Mouse (Mus musculus) heart, embryonic 13.5 days (tissue): ENCODE measurements around the gene Mul1. TPM values are rescaled to one million over a fixed set of nuclear protein-coding genes. Genes with fewer than 3 reads are reported as not detected.

Source experiments
- ATAC-seq: fragments of 200-750 bp; cut with Nextera tagmentation; 2 replicates; pipeline ENCODE4 v1.8.0; 2017; ENCODE audit warnings: moderate TSS enrichment; ENCODE audit not compliant: insufficient number of reproducible peaks, low FRiP score, low TSS enrichment; ENCODE audit errors: extremely low read depth
- H3K27ac ChIP-seq: fragments of 300-500 bp; sonication (generic); replicated peaks from 2 replicates; pipeline ENCODE4 v1.5.1; 2015; ENCODE audit warnings: moderate library complexity, mild to moderate bottlenecking, inconsistent platforms
- H3K27me3 ChIP-seq: fragments of 300-500 bp; sonication (generic); replicated peaks from 2 replicates; pipeline ENCODE4 v1.6.1; 2015; ENCODE audit warnings: mild to moderate bottlenecking, inconsistent platforms
- H3K36me3 ChIP-seq: fragments of 300-500 bp; sonication (generic); 2 replicates; pipeline ENCODE4 v1.6.1; 2015; ENCODE audit warnings: mild to moderate bottlenecking, inconsistent platforms
- H3K4me1 ChIP-seq: fragments of 300-500 bp; sonication (generic); 2 replicates; pipeline ENCODE4 v1.6.1; 2015; ENCODE audit warnings: inconsistent platforms
- H3K4me2 ChIP-seq: fragments of 300-500 bp; sonication (generic); 2 replicates; pipeline ENCODE4 v1.6.1; 2015; ENCODE audit warnings: inconsistent platforms, mild to moderate bottlenecking, moderate library complexity
- H3K4me3 ChIP-seq: fragments of 300-500 bp; sonication (generic); 2 replicates; pipeline ENCODE4 v1.5.1; 2015; ENCODE audit warnings: moderate library complexity, mild to moderate bottlenecking, inconsistent platforms
- H3K9ac ChIP-seq: fragments of 300-500 bp; sonication (generic); 2 replicates; pipeline ENCODE4 v1.6.1; 2015; ENCODE audit warnings: inconsistent platforms, mild to moderate bottlenecking, moderate library complexity
- H3K9me3 ChIP-seq: fragments of 300-500 bp; sonication (generic); 2 replicates; pipeline ENCODE4 v1.6.1; 2016; ENCODE audit warnings: inconsistent platforms
- WGBS: fragments of 180-500 bp; shearing (Covaris S2); methylation state at CpG from one replicate; pipeline ENCODE4 v1.1.7; 2015; ENCODE audit warnings: mixed read lengths; 5-methylcytosine and 5-hydroxymethylcytosine counted together
- polyA plus RNA-seq: library from polyadenylated mRNA; unstranded; fragments of >200 nt; fragmentation: Nextera tagmentation; extraction: Ambion mirVana; gene quantifications from 2 replicates; pipeline ENCODE4 v1.2.1, GENCODE M21; 2015

Mul1 gene
- 21.3 and 22.8 TPM in 2 replicates for polyA plus RNA-seq

DNA sequence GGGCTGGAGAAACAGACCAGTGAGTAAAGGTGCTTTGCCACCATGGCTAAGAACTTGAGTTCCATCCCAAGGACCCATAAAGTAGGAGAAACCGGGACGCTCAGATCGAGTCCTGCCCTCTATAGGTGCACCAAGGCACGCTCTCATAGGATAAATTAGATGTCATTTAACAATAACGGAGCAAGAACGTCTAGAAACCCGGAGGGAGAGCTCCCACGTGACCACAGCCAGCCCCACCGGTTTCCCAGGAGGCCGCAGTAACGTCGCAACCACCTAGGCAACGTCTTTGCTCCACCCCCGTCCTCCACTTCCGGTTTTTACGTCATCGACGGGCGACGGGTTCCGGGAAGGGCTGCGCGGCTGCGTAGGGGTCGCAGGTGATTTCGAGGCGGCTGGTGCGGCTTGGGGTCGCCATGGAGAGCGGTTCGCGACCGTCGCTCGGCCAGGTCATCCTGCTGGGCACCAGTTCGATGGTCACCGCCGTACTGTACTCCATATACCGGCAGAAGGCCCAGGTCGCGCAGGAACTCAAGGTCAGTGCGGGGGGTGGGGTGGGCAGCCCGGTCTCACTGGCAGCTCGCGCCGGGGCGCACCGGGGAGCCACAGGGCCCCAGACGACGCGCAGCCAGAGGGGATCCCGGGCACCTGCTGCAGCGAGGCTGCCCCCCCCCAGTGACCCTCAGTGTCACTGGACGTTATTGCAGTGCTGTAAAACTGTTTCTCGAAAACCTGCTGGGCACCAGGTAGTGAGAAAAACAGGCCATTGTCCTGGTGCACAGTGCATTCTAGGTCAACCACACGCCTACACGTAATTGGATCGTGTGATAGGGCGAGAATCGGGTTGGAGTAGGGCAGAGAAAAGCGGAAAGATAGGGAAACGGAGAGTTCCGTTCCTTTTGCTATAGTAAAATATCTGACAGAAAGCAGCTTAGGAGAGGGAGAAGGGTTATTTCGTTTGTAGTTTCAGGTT lies at the start of gene Mul1:
TSS of gene Mul1 (plus strand) at position 325 of the 970 bp plus-strand sequence.
- peaks cover 16% of the 10 kb centered on the region for H3K4me1 ChIP-seq
- H3K36me3 ChIP-seq: peaks cover 38% of the 10 kb centered on the region
- H3K9ac ChIP-seq: peak within 1 kb of the TSS; percentile 97
- H3K4me3 ChIP-seq: peak within 1 kb of the TSS; percentile 97
- peak within 1 kb of the TSS; percentile 68 for H3K27ac ChIP-seq
- under 1% methylated on average over 64 of the region's 64 CpGs for WGBS
- peak within 1 kb of the TSS; percentile 89 for H3K4me2 ChIP-seq
- ATAC-seq: peak; percentile 86
- peaks cover 24% of the 10 kb centered on the region for H3K27me3 ChIP-seq
- no peaks in the 10 kb centered on the region for H3K9me3 ChIP-seq

DNA sequence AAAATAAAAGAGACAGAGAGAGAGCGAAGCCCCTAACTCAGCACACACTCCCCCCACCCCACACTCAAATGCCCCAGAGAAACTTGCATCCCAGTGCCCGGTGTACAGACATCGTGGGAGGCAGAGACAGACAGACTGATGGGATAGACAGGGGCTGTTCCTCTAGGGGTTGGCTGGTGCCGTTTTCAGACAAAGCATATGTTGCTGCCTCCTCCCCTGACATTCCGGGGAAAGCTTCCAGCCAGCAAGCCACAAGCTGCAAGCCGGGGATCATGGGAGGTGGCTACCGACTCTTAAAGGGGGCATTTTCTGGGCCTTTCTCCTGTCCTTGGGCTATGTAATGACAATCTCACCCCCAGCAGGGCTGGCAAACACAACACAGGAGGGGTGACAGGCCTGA lies 40.8 kb upstream of the Mul1 start:
- Histone ChIP-seq H3K27ac (no peak overlapping the region), H3K9ac (no peak overlapping the region), H3K4me1 (peaks cover 21% of the 10 kb centered on the region), H3K36me3 (no peaks in the 10 kb centered on the region), H3K4me3 (no peak overlapping the region), H3K27me3 (peaks cover 96% of the 10 kb centered on the region), H3K9me3 (no peaks in the 10 kb centered on the region), H3K4me2 (no peak overlapping the region)
- 45% methylated on average over 7 of the region's 7 CpGs for WGBS
- no peak for ATAC-seq

DNA sequence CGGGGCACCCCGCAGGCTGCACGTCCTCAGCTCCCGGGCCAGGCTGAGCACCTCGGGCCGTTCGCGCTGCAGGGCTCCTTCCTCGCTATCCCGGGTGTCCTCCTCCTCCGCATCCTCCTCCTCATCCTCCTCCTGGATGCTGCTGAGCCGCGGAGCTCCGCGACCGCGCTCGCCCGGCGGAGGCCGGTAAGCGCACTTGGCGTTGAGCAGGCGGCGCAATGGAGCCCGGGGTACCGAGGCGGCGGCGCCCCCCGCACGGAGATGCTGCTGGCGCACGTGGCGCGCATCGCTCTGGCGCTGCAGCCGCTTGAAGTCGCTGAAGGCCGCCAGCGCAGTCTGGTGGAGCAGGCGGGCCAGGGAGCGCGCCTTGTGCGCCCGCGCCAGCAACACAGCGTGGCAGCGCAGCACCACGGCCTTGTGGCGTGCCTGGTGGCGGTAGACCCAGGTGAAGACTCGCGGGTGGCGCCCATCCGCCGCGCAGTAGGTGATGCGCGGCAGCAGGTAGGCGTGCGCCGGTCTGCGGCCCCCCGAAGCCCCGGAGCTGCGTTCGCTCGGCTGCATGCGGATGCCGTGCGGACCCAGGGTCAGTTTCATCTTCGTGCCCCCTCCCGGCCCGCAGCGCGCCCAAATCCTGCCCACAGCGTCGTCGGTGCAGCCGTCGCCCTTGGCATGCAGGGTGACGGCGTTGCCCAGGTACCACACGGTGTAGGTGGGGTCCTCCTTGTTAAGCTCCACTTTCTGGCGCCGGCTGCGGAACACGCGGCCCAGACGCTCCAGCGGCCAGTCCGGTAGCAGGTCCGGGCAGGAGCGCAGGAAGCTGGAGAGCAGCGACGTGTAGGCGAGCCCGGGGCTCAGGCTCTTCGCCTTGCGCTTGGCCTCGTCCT lies 39.1 kb upstream of the Mul1 start:
- Histone ChIP-seq H3K4me3 (peak overlapping the region; percentile 52), H3K4me1 (peaks cover 21% of the 10 kb centered on the region), H3K9ac (peak overlapping the region; percentile 61), H3K36me3 (no peaks in the 10 kb centered on the region), H3K27me3 (peaks cover 100% of the 10 kb centered on the region), H3K9me3 (no peaks in the 10 kb centered on the region), H3K4me2 (peak overlapping the region; percentile 76), H3K27ac (no peak overlapping the region)
- WGBS: 1% methylated on average over 103 of the region's 103 CpGs
- ATAC-seq: no peak

DNA sequence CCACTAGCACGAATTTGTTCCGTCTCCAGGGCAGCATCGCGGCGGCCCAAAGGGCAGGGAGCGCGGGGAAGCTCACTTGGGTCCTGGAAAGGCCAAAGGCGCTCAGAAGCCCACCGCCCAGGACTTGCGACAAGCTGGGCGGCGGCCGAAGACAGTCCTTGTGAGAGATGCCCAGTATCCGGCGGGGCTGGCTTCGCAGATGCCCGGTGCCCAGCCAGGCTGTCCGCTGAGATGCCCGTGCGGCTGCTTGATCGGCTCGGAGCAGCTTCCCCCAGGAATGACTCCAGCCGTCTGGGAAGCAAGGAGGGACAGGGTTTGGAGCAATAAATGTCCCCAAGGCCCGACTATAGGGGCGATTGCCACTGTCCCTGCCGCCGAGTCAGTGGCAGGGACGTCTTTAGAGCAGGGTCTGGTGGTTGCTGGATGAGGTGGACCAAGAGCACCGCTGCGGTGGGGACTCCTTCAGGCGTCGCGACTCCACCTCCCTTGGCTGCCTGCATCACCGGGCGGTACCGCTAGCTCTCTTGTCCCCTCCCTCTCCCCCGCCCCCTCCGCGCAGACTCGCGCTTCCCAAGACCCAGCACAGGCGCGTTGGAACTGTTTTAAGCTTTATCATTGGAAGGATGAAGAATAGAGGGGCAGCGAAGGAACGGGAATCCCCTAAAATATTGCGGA lies 38.4 kb upstream of the Mul1 start, which contains the start of gene Fam43b:
TSS of gene Fam43b (minus strand) at position 558 of the 675 bp plus-strand sequence.
- H3K9me3 ChIP-seq: no peaks in the 10 kb centered on the region
- peaks cover 100% of the 10 kb centered on the region for H3K27me3 ChIP-seq
- H3K36me3 ChIP-seq: no peaks in the 10 kb centered on the region
- H3K4me2 ChIP-seq: peak within 1 kb of the TSS; percentile 76
- H3K9ac ChIP-seq: peak within 1 kb of the TSS; percentile 61
- H3K27ac ChIP-seq: no peak within 1 kb of the TSS
- no peak for ATAC-seq
- peaks cover 21% of the 10 kb centered on the region for H3K4me1 ChIP-seq
- peak within 1 kb of the TSS; percentile 52 for H3K4me3 ChIP-seq
- under 1% methylated on average over 46 of the region's 46 CpGs for WGBS

DNA sequence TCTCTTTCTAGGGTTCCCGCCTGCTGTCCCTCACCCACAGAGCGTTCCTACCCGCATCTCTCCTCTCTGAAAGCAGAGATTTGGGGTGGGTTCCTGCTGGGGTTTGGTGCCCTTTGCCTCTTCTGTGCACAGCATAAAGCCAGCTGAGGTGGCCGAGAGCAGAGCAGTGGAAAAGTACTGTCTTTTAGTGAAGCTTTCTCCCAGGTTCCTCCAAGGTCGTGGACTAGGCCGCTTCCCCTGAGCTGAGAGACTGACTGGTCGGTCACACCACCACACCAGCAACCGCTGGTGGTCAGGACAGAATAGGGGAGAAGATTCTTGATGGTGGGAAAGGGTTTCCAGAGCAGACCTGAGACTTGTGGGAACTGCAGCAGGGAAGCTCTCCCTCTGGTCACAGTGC lies 37.8 kb upstream of the Mul1 start:
- H3K27me3 ChIP-seq: peaks cover 100% of the 10 kb centered on the region
- peaks cover 21% of the 10 kb centered on the region for H3K4me1 ChIP-seq
- no peak for ATAC-seq

DNA sequence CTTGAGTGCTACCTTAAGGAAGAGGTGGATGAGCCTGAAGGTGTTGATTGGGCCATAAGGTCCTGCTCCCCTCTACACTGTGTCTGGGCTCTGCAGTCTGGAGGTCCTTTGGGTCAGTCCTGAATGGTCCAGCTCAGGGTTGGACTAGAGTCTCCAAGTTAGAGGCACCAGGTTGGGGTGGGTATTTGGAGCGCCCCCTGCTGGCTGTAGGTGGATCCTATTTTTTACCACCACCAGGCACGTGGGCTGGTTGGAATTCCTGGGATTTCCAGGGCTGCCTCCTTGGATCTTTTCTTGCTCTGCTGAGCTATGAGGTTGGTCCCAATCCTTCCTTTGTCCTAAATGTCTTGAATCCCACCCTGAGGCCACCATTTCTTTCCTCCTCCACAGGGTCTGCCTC lies 29.7 kb upstream of the Mul1 start:
- H3K27ac ChIP-seq: no peak overlapping the region
- peaks cover 5% of the 10 kb centered on the region; the same call in 1 of the 2 replicates for H3K4me1 ChIP-seq
- ATAC-seq: no peak
- no peak overlapping the region for H3K4me2 ChIP-seq
- whole genome bisulfite sequencing: 0% methylated on average over 2 of the region's 2 CpGs
- no peak overlapping the region for H3K9ac ChIP-seq
- peaks cover 23% of the 10 kb centered on the region for H3K27me3 ChIP-seq
- H3K4me3 ChIP-seq: no peak overlapping the region
- H3K36me3 ChIP-seq: no peaks in the 10 kb centered on the region
- no peaks in the 10 kb centered on the region for H3K9me3 ChIP-seq

More for the DNA sequence above, 37.8 kb upstream of the Mul1 start:
- Histone ChIP-seq H3K9me3 (no peaks in the 10 kb centered on the region), H3K4me2 (peak overlapping the region; percentile 76), H3K9ac (0 out of 2 replicates have a peak overlapping the region, but pooled peaks have one; percentile 28), H3K4me3 (peak overlapping the region; percentile 52), H3K36me3 (no peaks in the 10 kb centered on the region), H3K27ac (no peak overlapping the region)
- WGBS: 7% methylated on average over 8 of the region's 8 CpGs

DNA sequence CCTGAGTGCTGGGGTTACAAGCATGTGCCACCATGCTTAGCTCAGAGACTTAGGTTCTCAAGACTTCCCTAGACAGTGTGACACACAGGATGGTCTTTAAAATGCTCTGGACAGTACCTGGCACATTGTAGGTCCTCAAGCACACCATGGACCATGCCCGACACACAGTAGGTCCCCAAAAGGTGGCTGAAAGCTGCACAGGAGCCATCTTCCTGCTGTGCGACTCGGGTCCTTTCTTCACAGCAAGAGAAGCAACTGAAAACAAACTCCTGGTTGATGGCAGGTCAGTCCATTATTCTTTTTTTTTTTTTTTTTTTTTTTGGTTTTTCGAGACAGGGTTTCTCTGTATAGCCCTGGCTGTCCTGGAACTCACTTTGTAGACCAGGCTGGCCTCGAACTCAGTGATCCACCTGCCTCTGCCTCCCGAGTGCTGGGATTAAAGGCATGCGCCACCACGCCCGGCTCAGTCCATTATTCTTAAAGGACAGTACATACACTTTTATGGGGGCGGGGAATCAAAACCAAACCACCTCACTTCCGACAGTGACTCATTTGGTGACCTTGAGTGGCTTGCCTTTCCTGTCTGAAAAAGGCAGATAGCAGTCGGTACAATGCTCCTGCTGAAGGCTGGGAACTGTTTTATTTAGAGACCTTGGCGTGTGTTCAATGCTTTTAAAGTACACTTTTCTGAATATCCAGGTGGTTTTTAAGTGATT lies 26.8 kb upstream of the Mul1 start:
- ATAC-seq: no peak
- H3K4me3 ChIP-seq: no peak overlapping the region
- no peak overlapping the region for H3K4me2 ChIP-seq
- no peak overlapping the region for H3K9ac ChIP-seq
- peaks cover 5% of the 10 kb centered on the region; the same call in 1 of the 2 replicates for H3K4me1 ChIP-seq
- H3K9me3 ChIP-seq: no peaks in the 10 kb centered on the region
- H3K36me3 ChIP-seq: no peaks in the 10 kb centered on the region
- H3K27ac ChIP-seq: no peak overlapping the region
- WGBS: 63% methylated on average over 12 of the region's 13 CpGs
- H3K27me3 ChIP-seq: peaks cover 30% of the 10 kb centered on the region

DNA sequence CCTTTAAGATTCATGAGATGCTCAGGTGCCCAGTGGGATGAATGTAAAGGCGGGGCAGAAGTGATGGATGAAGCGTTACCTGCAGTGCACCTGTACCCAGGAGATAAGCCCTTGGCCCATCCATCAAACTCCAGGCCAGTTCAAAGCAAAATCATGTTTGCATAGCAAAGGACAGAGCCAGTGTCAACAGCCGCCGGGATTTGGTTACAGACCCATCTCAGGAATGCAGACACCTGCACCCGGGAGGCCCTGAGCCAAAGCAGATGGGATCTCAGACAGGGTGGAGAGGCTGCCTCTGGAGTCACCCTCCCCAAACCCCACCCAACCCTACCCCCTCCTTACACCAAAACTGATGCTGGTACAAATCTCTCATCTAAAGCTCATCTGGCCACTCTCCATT lies 23.5 kb upstream of the Mul1 start:
- peaks cover 48% of the 10 kb centered on the region for H3K27me3 ChIP-seq
- no peak overlapping the region for H3K4me3 ChIP-seq
- no peaks in the 10 kb centered on the region for H3K9me3 ChIP-seq
- no peak overlapping the region for H3K9ac ChIP-seq
- no peak overlapping the region for H3K4me2 ChIP-seq
- 10% methylated on average over 5 of the region's 5 CpGs for WGBS
- no peaks in the 10 kb centered on the region for H3K36me3 ChIP-seq
- ATAC-seq: no peak
- H3K4me1 ChIP-seq: peaks cover 17% of the 10 kb centered on the region
- H3K27ac ChIP-seq: no peak overlapping the region

DNA sequence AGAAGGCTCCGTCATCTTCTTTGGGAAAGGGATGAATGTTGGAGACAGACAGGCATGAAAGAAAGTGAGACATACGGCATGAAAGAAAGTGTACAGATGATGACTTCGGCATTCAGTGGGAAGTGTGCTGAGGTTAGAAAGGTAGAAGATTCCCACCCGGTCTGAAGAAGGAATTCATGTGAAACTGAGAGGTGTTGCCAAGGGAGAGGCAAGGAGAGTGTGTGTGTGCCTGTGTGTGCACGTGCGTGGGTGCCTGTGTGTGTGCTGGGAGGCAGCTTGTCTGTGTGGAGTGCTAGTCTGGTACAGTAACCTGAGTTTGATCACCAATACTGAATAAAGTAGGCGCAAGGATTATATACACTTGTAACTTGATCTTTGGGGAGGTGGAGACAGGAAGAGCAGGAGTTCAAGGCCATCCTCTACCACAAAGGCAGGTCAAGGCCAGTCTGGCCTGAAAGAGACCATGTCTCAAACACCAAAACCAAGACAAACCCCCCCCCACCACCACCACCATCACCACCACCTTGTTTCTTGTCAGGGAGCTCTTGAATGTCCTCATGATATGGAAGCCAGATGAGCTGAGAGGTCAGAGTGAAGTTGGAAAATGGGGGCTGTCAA lies 22.9 kb upstream of the Mul1 start:
- H3K27me3 ChIP-seq: peaks cover 52% of the 10 kb centered on the region
- WGBS: 47% methylated on average over 7 of the region's 7 CpGs
- no peak overlapping the region for H3K27ac ChIP-seq
- H3K4me3 ChIP-seq: no peak overlapping the region
- H3K4me2 ChIP-seq: no peak overlapping the region
- H3K9ac ChIP-seq: no peak overlapping the region
- H3K9me3 ChIP-seq: no peaks in the 10 kb centered on the region
- no peak for ATAC-seq
- H3K4me1 ChIP-seq: peaks cover 17% of the 10 kb centered on the region
- H3K36me3 ChIP-seq: no peaks in the 10 kb centered on the region

DNA sequence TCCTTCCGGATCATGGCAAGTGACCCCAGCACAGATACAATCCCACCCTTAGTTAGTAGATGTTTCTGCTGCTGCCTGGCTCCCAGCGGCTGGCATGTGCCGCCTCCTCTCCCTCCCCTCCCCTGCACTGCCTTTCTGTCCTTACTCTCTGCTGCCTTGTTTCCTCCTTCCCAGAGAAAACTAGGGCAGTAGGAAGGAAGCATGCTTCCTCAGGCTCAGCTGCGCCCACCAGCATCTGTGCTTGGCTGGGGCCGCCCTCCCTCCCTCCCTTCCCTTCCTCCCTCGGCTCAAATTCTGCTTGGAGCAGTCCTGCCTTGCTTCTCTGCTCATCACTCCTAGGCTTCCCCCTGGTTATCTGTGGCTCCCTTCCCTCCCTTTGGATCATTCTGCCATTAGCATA lies 19.7 kb upstream of the Mul1 start:
- no peak overlapping the region for H3K4me3 ChIP-seq
- no peak for ATAC-seq

More for the DNA sequence above, 19.7 kb upstream of the Mul1 start:
- H3K9ac ChIP-seq: 0 out of 2 replicates have a peak overlapping the region, but pooled peaks have one; percentile 33
- peak overlapping the region; percentile 5; the same call in 1 of the 2 replicates for H3K4me2 ChIP-seq
- peaks cover 72% of the 10 kb centered on the region for H3K27me3 ChIP-seq
- H3K27ac ChIP-seq: no peak overlapping the region
- peaks cover 12% of the 10 kb centered on the region for H3K4me1 ChIP-seq
- H3K36me3 ChIP-seq: no peaks in the 10 kb centered on the region
- 10% methylated on average over 6 of the region's 6 CpGs for WGBS
- H3K9me3 ChIP-seq: no peaks in the 10 kb centered on the region
